Mouse (Mus musculus) heart, postnatal 10 days (tissue): ENCODE results near the gene Gna15. TPM values are rescaled to one million over a fixed set of nuclear protein-coding genes. Genes with fewer than 3 reads are reported as not detected.

Experiments
- DNase-seq, 2 experiments: peaks; one replicate each; pipeline ENCODE4 v3.0.0; 2021
- intact Hi-C: fragments of 180-260 bp; cut with DNase I; formaldehyde crosslinking; loops from one replicate; pipeline ENCODE4 v1.15.1; 2025
- total RNA-seq, 2 experiments: library from RNA; stranded (reverse); gene quantifications; 2 replicates each; pipeline ENCODE4 v1.2.3; 2021

The Gna15 gene
- total RNA-seq, 2 experiments from 2014 or later: 0.60 to 0.74 TPM

DNA sequence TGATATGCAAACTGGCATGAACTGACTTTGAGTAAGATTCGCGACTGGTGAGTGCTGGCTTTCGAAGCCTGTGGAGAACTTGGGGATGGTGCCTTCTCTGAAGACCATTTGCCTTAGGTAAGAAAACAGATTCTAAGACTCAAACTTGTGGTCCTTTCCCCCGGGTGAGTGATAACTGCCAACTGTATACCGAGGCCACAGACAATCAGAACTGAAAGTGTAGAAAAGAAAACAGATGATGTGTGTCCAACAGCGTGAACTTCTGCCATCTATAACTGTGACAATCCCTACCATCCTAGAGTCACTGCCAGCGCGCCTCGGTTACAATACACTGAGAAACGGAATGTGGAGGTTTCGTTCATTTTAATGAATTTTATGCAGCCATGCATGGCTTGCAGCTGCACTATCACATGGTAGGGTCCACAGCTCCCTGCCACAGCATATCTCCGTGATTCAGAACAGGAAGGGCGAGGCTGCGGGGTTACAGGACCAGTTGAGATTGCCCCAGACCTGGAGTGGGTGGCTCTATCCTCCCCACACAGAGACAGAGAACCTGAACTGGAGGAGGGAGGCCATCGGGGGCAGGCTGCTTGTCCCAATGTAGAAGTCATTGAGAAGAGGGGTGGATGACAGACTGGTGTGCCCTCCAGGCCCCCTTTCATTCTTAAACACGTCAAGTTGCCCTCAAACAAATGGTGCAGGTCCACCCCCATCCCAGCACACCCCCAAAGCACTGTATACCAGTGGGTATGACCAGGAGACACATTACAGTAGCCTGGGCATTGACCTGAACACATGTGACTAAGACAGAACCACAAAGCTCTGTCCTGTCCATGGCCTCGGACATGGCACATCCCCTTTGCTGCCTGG, 26.4 kb downstream of the Gna15 start:
- DNase-seq: no peak
- intact Hi-C loops: no loop called here

DNA sequence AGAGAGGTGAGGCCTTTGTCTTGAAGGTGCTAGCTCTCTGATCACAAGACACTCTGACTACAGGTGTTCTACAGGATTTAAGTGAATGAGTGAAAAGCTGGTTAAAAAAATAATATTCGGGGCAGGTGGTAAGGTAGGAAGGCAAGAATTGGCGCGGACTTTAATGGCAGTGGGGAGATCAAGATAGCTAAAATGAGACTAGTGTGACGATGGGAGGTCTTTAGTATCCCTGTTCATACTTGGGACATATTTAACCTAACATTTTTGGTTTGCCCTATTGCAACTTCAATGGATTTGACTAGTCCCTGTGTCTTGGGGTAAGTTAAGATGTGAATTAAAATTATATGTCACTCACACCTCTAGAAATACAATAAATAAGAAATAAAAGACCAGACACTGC, 27.1 kb downstream of the Gna15 start:
- DNase-seq: no peak
- intact Hi-C loops: no loop called here

DNA sequence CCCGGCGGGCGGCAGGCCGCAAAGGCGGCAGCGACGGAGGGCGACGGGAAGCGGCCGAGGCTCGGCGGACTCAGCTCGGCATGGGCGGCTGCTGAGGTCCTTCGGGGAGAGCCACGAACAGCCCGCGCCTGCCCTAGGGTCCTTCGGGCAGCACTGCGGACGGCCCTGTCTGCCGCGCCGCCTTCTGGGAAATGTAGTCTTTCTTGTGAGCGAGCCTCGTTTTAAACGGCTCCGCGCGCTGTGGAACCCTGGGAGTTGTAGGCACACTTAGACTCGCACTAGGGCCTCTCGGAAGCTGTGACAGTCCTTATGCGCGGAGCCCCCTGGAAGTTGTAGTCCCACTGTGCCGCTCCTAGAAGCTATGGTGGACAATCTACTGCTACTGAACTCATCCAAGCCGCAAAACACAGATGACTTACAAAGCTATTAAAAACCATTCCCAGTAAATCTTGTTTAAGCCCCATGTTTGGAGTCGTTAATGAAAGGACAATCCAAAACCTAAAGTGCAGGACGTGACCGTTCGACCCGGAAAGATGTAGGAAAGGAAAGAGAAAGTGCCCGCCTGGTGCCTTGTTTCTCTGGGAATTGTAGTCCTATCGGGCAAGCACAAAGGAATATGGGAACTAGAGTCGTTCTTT, 27.6 kb downstream of the Gna15 start, which contains the start of gene Ncln:
Gene Ncln, minus strand, starts transcription at position 129 of the 638 bp plus-strand sequence.
- intact Hi-C loops: no loop called here
- peak; percentile 99 for DNase-seq

DNA sequence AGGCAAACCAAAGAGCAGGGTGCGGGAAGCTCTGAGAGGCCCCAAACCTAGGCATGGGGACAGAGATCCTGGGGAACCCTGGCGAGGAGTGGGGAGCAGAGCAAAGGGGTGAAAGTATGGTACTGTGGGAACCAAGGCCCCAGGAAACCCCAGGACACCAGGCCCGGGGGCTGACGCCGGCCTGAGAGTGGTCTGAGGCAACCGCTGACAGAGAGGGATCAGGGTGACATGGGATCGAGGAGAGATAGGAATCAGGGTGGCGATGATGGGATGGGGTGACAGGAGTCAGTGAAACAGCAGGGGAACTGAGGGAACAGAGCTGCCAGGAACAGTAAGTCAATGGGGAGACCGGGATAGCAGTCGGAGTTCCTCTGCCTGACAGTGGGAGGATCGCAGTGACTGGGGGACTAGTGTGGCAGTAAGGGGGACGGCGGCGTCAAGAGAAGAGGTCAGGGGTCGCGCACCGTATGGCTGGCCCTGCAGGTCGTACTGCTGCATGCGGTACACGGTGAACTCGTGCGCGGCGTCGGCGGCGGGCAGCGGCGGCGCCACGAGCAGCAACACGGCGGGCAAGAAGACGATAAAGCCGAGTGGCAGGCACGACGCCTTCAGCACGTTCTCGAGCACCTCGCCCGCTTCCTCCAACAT, 28.3 kb downstream of the Gna15 start:
- DNase-seq: no peak
- intact Hi-C loops: no loop called here

DNA sequence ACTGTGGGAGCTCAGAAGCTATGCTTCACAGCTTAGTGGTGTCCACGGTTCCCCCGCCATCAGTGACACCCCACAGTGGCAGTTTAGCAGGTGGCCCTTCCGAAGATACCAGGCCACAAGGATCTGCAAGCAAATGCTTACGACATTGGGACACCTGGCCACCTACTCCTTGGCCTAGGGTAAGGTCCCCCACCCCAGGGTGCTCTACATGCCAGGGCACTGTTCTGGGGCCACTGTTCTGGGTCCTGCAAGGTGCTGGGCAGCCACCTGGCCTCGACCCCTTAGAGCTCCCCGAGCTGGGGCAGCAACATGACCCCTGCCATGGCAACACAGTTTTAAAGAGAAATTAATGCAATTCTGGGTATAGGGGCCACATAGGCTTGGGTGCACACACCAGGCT, 28.9 kb downstream of the Gna15 start:
- intact Hi-C loops: no loop called here
- no peak for DNase-seq

DNA sequence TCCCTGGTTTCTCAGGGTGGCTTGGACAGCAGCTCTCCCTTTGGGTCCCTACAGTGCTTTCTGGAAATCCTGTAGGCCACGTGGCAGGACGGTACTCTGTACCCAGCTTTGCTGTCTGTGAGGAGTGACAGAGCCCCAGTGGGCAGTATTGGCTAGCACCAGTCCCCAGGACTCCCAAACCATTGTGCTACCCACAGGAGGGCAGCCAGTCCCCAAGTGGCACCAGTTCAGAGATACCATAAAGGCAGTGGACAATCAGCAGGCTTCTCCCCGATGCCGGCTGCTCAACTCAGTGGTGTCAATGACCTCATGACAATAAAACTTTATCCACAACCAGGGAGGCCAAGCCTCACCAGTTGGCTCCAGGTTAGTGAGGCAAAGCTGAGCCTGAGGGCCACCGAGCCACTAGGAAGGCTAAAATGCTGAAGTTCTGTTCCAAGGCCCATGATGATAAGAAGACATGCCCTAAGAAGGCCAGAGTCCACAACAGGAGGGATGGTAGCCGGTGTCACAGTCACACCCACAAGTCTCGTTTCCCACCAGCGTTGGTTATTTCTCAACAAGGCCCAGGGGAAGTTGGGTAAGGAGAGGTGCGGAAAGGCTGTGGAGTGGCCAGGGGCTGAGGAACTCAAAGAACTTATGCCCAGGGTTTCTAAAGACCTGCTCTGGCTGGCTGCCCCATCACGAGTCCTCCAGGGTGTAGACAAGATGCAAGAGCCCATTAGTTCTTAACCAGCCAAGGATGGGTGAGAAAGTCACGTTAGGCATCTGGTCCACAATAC, 29.6 kb downstream of the Gna15 start:
- intact Hi-C loops: no loop called here
- DNase-seq: no peak

DNA sequence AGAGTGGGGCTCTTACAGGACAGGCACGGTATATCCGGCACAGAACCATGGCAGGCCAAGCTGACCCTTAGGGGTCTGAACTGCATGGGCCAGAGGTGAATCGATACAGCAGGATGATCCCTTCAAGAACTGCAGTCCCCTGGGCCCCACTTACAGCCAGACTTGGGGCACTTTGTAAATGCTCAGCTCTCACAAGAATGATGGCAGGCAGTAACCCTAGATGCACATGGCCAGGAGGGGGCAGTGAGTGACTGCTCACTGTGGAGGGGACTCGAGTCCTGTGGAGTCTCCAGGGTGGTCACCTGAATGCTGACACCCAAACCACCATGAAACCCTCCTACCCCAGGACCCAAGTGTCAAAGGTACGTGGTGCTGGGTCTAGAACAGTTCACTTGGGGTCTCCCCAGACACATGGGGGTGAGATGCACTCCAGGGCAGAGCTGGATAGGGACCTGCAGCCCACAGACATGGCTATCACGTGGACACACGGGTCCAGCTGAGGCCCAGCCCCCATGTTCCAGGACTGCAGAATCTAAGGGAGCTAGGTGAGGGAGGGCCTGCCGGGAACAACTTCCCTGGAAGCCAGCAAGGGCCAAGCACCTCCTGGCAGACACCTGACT, 30.3 kb downstream of the Gna15 start:
- intact Hi-C loops: no loop called here
- DNase-seq: no peak

DNA sequence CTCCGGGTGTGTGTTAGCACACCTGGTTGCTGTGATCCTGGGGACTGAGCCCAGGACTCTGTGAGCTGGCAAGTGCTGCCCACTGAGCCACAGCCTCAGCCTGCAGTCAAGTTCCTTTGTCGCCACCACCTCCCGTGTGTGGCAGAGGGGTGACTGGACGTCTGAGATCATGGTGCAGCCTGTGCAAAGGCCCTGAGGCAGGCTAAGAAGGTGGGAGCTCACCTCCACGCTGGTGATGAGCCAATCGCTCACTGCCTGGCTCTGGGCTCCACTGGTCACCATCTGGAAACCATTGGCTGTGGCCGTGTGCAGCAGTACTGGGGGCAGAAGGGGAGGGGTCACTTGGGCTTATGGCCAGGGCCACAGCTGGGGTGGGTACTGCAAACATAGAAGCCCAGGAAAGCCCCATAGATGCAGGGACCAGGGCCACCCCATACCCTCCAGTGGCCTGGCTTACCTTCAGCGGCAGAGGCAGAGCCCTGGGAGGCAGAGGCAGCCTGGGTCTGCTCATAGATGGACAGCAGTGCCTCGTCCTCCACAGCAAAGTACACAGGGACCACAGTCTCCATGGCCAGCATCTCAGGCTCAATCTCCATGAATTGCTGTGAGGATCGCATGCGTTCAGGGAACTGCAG, 31.3 kb downstream of the Gna15 start:
- intact Hi-C loops: no loop called here
- DNase-seq: no peak

DNA sequence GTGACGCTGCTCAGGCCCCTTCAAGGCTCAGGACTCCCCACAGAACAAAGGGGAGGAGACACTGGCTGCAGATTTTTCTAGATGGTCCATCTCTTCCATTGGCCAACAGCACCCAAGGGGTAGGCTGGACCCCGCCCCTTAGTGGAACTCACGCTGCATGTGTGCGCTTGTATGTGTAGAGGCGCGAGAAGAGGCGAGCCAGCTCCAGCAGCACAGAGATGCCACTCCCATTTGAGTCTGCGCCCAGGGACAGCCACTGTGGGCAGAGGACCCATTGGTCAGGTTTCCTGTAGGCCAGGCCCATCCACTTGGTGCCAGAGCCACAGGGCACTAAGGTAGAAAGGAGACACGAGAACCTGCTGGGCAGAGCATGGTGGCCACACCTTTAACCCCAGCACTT, 33.0 kb downstream of the Gna15 start:
- DNase-seq: no peak
- intact Hi-C loops: no loop called here

DNA sequence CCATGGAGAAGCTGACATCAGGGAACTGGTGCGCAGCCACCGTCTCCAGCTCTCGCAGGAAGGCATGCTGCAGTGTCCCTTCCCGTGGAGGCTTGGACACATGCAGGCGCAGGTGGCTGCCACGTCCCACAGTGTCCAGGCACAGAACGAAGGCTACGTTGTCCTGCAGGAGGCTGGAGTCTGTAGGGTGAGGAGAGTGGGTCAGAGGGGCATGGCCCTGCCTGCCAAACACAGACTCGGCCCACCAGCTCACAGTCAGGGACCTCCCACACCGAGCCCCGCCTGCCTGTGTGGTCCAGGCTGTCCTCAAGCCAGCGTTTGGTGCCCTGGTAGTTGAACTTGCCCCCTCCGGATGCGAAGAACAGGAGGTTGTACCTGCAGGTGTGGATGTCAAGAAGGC, 34.1 kb downstream of the Gna15 start:
- intact Hi-C loops: no loop called here
- no peak for DNase-seq

DNA sequence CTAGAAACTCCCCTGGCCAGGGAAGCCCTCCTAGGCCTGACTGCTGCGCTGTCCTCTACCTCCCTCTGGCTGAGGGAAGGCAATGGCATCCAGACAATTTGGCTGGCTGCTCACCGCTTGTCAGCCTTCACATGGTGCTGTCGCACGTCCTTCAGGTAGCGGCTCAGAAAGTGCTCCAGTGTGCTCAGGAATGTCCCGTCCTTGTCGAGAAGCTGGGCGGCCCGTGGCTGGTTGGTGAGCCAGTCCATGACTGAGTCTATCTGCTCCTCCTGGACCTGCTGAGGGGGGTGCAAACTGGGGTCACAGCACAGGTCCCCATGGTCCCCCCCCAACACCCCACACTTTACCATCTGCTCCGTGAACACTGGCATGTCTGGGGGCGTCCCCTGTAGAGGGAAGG, 35.9 kb downstream of the Gna15 start:
- intact Hi-C loops: no loop called here
- DNase-seq: no peak

DNA sequence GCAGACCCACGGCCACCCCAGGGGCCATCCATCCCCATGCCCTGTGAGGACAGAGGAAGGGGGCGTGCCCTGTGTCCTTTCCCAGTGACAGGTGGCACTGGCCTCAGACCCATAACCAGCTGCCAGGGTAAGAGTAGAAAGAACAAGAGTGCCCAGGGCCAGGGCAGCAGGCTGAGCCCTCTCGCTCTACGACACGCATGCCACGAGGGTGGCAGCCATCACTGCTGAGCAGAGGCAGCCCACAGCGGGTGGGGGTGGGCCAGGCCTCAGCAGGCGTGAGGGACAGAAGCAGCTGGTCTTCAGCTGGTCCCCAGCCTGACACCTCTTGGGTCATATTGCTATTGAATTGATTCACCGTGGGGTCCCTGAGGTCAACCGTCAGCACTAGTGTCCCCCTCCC, 37.5 kb downstream of the Gna15 start:
- intact Hi-C loops: no loop called here
- DNase-seq: no peak

DNA sequence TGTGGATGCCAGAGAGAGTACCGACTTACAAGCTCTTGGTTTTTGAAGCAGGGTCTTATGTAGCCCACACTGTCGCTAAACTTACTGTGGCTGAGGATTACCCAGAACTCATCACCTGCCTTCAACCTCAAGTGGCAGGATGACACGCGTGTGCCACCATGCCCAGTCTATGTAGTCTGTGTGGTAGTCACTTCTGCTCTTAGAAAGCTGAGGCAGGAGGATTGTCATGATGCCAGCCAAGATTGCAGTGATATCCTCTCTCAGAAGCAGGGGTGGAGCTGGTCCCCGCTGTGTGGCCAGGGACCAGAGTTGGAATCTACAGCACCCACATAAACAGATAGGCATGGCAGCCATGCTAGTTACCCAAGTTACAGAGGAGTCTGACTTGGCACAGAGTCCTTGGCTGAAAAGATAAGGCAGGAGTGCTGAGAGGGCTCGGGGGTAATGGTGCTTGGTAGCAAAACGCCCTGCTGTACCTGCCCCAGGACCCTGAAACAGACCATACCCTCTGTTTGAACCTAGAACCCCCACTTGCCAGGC, 38.5 kb downstream of the Gna15 start:
- no peak for DNase-seq
- intact Hi-C loops: no loop called here

DNA sequence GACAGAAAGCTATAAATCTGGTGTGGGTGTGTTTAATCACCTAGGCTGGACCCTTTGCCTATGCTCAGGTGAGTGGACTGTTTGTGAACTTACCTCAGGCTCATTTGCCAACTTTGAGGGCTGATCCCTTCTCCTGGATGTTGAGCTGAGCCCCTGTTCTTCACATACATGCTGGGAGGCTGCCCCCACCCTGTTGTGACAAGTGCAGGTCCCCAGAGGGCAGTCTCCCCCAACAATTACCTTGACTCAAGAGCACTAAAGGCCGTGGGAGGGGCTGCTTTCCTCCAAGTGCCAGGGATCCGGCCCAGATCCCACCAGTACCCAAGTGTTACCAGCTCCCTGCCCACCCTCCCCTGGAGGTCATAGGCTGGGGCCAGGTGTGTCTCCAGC, 39.0 kb downstream of the Gna15 start:
- intact Hi-C loops: no loop called here
- DNase-seq: no peak

DNA sequence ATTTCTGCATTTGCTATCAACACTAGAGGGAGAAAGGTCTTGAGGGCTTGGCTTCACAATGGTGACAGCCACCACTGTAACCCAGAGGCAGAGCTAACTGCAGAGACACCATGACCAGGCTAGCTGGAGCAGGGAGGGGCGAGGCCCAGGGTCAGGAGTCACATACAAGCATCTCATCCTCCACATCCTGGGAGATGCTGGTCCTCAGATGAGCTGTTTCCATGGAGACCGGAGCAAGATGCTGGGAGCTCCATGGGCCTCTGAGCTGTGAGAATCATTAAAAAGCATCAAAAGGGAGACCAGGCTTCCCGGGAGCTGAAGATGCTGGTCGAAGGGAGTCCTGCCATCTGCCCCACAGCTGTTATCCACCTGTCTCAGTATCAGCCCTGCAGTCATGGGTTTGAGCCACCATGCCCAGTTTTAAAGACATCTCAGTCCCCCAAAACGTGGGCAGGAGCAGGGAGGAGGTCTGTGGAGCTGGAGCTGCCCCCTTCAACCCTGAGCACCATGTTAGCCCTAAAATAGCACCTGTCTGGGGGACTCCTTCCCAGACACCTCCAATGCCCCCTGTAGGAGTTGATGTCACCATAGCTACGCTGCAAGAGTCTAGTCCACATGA, 39.5 kb downstream of the Gna15 start:
- DNase-seq: no peak
- intact Hi-C loops: no loop called here

DNA sequence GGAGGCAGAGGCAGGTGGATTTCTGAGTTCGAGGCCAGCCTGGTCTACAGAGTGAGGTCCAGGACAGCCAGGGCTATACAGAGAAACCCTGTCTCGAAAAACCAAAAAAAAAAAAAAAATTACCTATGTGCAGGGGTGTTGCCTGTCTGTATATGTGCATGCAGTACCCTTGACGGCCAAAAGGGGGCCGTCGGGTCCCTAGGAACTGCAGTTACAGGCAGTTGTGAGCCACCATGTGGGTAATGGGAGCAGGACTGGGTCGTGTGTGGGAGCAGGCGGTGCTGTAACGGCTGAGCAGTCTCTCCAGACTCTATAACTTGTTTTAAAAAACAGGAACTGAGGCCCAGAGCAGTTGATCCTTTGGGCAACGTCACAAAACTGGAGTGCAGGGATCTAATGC, 40.0 kb downstream of the Gna15 start:
- no peak for DNase-seq
- intact Hi-C loops: no loop called here

DNA sequence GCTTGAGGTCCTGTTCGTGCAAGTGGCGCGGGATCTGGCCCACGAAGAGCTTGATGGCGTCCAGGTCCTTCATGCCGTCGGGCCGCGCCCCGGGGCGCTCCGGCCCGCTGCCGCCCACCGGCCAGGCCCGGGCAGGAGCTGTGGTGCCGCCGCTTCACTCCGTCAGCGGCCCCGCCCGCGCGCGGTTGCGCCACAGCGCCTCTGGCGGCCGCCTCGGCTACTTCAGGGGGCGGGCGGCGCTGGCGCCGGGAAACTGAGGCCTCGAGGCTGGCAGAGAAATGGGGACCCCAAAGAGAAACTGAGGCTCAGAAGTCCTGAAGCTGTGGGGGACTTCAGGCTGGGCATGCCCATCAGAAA, 41.5 kb downstream of the Gna15 start, which contains the start of gene Celf5:
Gene Celf5, minus strand, starts transcription at position 177 of the 357 bp plus-strand sequence.
- intact Hi-C loops: no loop called here
- DNase-seq: peak; percentile 61 to 63

DNA sequence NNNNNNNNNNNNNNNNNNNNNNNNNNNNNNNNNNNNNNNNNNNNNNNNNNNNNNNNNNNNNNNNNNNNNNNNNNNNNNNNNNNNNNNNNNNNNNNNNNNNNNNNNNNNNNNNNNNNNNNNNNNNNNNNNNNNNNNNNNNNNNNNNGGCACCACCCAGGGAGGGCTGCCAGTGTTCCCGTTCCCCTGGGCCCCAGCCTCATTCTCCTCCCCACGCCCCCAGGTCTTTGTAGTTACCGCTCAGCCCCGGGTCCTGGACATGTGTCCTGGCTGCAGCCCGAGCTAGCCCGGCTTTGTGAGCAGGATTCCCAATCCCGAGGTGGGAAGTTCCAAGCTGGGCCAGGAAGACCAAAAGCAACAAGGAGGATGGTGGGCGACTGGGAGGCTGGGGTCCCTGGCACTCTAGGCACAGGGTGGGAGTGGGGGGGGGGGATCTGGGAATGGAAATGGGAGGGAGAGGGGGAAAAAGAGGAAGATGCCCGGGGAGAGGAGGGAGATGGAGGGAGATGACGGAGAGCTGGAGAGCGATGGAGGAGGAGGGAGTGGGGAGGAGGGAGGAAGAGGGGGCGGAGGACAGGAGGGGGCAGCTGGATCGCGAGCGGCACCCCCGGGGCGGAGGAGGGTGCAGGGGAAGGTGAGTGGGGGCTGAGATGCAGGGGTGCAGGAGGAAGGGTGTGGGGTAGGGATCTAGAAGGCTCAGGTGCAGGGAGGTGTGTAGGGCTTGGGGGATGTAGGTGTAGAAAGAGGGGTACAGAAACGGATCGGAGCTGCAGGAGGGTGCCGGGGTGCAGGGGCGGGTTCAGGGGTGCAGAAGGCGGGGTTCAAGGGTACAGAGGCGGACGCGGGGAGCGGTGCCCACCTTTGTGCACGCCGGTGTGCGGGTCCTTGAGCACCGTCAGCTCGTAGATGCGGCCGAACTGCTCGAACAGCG, 42.2 kb downstream of the Gna15 start:
- intact Hi-C loops: no loop called here
- no peak for DNase-seq
